Mouse (Mus musculus) right cerebral cortex, postnatal 4 days (tissue): ENCODE measurements around the gene Susd5.
"Not testable (repeated sequence)": the region's sequence is repeated elsewhere in the genome, so short reads cannot be mapped to it uniquely, and the experiment has no call there.

Experiments
- DNase-seq: peaks from one replicate; pipeline ENCODE4 v3.0.0-alpha.2; 2022

Susd5 gene

DNA sequence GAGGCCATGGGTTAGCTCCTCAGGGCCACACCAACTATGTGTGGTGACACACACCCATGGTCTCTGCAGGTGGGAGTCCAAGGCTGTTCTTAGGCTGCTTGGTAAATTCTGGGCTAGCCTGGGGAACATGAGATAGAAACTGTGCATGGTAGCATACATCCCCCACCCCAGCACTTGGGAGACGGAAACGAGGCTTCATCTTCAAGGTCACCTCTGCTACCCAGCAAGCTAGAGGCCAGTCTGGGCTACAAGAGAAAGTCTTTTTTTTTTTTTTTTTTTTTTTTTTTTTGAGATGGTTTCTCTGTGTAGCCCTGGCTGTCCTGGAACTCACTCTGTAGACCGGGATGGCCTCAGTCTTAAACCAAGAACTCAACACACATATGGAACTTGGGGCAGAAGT is 29.5 kb downstream of the Susd5 start:
- DNase-seq, result no peak

DNA sequence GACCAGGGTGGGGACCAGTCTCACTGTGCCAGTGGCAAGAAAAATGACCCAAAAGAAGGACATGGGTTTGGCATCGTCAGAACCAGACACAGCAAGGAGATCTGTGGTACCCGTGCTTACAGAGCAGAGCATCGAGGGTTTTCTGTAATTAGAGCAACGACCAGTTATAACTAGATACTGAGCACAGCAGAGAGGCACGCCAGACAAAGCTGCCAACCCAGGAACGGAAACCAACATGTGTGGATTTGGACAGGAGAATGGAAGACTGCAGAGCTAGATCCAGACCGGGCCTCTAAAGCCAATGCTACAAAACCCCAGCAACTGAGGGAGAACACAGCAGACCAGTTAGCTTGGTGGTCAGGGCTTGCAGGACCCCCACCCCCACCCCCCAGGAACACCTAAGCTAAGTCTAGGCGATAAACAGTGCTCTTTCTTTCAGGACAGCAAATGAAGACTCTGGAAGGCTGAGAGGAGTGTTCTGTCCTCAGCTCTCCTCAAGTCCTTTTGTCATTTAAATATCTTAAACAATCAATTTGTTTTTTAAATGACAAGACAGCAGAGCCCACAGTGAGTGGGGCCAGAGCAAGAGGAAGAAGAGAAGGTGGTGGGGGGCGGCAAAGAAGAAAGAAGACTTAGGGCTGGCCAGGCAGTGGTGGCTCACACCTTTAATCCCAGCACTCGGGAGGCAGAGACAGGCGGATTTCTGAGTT is 30.3 kb downstream of the Susd5 start:
- no peak for DNase-seq

DNA sequence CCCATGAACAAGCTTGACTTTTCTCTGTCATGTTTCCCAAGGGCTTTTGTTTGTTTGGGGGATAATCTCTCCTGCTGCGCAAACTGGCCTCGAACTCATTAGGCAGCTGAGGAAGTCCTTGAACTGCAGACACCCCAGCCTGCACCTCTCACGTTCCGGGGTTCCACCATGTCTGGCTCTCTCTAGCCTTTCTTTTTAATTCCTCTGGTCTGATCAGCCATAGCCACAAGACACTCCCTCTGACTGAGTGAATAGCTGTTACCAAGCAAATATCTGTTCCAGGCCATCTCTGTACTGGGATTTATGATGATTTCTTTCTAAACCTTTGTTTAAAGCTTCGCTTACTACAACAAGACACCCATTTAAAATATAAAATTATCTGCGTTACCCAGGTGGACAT is 31.9 kb downstream of the Susd5 start:
- not testable (repeated sequence) for DNase-seq

DNA sequence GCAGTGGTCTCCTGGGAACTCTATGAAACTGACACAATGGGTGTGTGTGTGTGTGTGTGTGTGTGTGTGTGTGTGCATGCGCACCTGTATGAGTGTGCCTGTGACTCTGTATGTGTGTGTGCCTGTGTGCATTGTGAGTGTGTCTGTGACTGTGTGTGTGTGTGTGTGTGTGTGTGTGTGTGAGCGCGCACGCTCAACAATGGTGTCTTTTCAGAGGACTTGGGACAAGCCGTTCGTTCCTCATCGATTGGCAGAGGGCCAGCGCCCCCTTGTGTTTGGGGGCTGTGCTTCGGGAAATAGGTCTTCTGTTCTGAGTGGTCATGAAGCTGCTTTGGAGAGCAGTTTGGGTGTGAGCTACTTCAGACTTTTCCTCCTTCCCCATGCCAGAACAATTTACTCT is 35.2 kb downstream of the Susd5 start:
- peak; percentile 54 for DNase-seq

DNA sequence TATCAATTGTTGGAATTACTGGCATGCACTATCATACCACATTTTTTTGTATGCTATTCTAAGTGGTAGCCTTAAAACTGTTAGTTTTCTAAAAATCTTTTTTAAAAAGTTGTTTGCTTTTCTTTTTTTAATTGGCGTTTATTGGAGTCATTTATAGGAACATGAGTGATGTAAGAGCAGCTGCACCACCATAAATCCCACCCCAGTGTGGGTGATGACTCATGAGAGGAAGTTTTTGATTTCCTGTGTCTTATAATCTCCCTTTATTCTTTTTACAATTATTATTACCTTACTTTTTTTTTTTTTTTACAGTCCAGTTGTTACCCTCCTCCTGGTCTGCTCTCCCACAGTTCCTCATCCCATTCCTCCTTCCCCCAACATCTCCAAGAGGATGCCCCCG is 37.9 kb downstream of the Susd5 start:
- DNase-seq, result no peak

DNA sequence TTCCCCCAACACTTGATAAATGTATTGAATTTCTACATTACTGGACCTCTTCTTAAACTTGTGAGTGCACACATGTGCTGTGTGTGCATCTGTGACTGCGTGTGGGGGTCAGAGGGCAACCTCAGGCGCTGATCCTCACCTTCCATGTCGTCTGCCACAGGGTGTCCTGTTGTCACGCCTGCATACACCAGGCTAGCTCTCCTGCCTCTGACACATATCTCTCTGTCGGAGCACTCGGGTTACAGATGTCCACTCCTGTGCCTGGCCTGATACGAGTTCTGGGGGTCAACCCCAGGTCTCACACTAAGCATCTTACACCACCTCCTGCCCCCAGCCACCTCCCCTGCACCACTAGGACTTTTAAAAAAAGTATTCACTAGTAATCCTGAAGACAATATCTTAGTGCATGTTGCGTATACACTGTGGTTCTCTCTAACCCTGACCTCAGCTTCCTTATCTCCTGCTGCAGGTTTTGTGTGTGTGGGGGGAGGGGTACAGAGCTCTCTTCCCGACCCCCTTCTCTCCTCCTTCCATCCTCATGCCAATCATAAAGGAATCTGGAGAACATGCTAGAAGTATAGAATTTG is 41.9 kb downstream of the Susd5 start:
- DNase-seq, result no peak

DNA sequence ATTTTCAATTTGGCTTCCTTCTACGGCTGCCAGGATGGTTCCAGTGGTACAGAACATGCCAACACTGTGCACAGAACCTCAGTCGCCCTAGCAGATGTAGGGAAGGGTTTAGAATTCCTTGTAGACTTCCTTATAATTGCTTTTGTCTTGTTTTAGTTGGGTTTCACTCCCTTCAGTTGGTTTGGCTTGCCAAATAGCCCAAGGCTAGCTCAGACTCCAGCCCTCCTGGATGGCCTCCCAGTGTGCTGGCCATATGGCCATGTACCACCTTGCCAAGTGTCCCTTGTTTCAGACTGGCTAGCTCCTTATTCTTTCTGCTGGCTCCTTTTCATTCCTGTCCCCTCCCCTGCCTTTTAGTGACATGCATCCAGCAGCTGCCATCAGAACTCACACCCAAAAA is 53.3 kb downstream of the Susd5 start:
- no peak for DNase-seq

DNA sequence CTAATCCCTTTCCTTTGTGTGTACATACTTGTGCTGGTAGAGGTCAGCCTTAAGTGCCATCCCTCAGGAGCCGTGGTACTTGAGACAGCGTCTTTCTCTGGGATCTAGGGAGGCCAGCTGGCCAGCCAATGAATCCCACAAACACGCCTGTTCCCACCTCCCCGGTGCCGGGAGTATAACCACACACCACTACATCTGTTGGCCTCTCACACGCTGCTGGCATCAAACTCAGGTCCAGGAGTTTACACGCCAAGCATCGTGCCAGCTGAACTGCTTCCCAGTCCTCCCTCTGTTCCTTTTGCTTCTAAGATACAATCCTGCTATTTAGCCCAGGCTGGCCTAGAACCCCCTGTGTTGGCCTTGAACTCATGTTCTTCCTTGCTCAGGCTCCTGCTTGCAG is 54.2 kb downstream of the Susd5 start:
- DNase-seq, result no peak

DNA sequence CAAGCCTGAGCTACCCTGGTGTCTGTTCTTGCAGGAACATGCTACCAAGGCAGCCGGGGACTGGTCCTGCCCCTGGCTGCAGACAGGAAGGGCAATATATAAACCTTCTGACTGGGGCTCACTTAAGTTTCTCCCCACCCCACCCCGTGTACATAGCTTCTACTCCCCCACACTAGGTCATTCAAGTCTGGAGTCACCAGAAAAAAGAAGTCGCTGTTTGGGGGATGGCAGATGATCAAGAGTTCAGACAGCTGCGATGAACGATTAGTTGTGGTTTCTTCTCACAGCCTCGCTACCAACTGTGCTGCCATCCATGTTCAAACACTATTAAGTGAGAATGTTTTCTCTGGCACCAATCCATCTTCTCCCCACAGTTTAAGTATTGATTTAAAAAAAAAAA is 55.3 kb downstream of the Susd5 start:
- DNase-seq, result no peak

DNA sequence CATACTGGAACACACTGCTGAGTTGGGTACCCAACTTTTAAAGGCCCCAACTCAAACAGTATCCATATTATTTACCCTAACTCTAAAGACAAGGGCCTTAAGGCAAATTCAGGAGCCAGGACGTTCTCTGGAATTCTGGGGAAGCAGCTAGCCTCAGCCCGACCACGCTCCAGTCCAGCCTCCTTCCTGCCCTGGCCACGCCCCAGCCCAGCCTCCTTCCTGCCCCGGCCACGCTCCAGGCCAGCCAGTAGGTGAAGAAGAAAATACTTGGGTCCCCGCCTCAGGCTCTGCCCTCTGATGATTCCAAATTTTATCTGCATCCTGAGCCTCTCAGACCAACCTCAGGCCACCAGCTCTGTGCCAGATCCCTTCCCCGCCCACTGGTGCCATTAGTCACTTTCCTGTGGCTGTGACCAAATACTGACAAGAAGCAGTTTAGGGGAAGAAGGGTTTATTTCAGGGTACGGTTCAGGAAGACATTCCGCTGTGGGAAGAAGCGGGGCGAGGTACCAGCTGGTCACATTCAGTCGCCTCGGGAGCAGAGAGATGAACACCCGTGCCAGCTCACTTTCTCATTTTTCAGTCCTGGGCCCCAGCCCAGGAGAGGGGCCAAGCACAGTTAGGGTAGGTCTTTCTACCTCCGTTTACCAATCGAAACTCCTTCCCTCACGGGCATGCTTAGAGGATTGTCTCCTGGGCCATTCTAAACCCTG is 57.1 kb downstream of the Susd5 start:
- no peak for DNase-seq

DNA sequence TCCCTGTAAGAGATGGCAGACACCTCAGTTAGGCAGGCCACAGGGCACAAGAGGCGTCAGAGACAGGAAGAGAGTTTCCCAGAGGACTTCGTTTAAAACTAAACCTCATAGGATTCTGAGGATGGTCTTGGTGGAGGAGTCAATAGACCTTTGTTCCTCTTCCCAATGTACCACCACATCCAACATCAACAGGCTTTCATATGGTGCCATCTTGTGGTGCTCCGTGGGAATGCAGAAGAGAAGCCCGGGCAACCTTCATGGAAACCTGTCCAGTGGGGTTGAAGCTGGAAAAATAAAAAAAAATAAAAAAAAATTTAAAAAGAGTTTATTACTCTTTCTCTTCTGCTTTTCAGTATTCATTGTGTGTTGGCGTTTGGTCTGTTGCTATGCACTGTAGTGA is 59.7 kb downstream of the Susd5 start:
- peak; percentile 74 for DNase-seq

DNA sequence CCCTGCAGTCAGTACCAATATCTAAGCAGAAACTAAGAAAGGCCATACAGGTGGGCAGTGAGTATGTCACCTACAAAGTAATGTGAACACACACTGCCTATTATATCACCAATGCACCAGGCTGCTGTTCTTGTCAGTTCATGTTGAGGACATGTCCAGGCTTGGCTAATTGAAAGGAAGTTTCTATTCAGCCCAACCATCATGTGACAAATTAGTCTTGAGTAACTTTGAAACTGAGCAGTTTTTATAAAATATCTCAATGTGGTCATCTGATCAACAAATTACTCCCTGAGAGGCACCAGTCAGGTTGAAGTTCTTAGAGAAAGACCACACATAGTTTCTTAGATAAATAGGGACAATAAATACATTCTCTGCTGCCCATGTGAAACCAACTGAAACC is 65.9 kb downstream of the Susd5 start:
- DNase-seq, result not testable (repeated sequence)

DNA sequence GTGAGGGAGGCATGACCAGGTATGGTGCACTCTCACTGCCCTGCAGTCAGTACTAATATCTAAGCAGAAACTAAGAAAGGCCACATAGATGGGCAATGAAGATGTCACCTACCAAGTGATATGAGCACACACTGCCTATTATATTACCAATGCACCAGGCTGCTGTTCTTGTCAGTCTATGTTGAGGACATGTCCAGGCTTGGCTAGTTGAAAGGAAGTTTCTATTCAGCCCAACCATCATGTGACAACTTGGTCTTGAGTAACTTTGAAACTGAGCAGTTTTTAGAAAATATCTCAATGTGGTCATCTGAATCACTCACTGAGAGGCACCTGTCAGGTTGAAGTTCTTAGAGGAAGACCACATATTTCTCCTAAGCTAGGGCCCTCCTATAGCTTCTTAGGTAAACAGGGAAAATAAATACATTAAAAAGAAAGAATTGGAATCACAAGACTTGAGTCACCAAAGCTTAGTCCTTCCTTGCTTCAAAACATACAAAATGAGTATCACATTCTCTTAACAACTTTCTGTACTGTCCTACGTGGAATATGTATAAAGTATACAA is 72.4 kb downstream of the Susd5 start:
- DNase-seq, result not testable (repeated sequence)
